Mouse (Mus musculus) ES-Bruce4 (cell line): ENCODE results near the gene Pttg1. TPM values are rescaled to one million over a fixed set of nuclear protein-coding genes. Genes with fewer than 3 reads are reported as not detected.

Experiments used
- H3K27ac ChIP-seq: 2 replicates; pipeline ENCODE4 v1.5.1; 2012; ENCODE audit warnings: low read length, inconsistent platforms; ENCODE audit not compliant: insufficient read depth
- H3K27me3 ChIP-seq: 2 replicates; pipeline ENCODE4 v1.6.1; 2012; ENCODE audit warnings: mild to moderate bottlenecking, low read length, inconsistent platforms; ENCODE audit not compliant: control insufficient read depth, poor library complexity, insufficient read depth, severe bottlenecking
- H3K36me3 ChIP-seq: 2 replicates; pipeline ENCODE4 v1.6.1; 2012; ENCODE audit warnings: inconsistent platforms, mild to moderate bottlenecking, low read length, moderate library complexity; ENCODE audit not compliant: control insufficient read depth, poor library complexity, insufficient read depth, severe bottlenecking
- H3K4me1 ChIP-seq: one replicate; pipeline ENCODE4 v1.8.1; 2011; ENCODE audit warnings: low read length; ENCODE audit not compliant: control insufficient read depth, insufficient read depth
- H3K4me3 ChIP-seq: 2 replicates; pipeline ENCODE4 v1.5.1; 2011; ENCODE audit warnings: low read depth, mild to moderate bottlenecking, low read length
- H3K9ac ChIP-seq: 2 replicates; pipeline ENCODE4 v1.6.1; 2012; ENCODE audit warnings: low read depth, mild to moderate bottlenecking, inconsistent platforms; ENCODE audit not compliant: poor library complexity, severe bottlenecking
- H3K9me3 ChIP-seq: replicated peaks from 2 replicates; pipeline ENCODE4 v1.6.1; 2012; ENCODE audit warnings: mild to moderate bottlenecking, low read length, inconsistent platforms; ENCODE audit not compliant: control insufficient read depth, poor library complexity, insufficient read depth, severe bottlenecking
- CTCF ChIP-seq: IDR thresholded peaks from one replicate; pipeline ENCODE4 v1.8.1; 2011; ENCODE audit warnings: low read depth, low read length
- EP300 ChIP-seq: IDR thresholded peaks from 2 replicates; pipeline ENCODE4 v1.6.1; 2011; ENCODE audit warnings: low read depth, low read length; ENCODE audit not compliant: insufficient read depth
- POLR2A ChIP-seq: IDR thresholded peaks from one replicate; pipeline ENCODE4 v1.8.1; 2011; ENCODE audit warnings: low read length; ENCODE audit not compliant: insufficient read depth
- polyA plus RNA-seq: library from polyadenylated mRNA; stranded (reverse); fragments of >200 nt; gene quantifications from 2 replicates; pipeline ENCODE4 v1.2.4, GENCODE M21; 2011; ENCODE audit warnings: low read depth; ENCODE audit not compliant: missing spikeins, insufficient read depth, insufficient read length

Gene Pttg1
- polyA plus RNA-seq, 1 experiment: 202 TPM

DNA sequence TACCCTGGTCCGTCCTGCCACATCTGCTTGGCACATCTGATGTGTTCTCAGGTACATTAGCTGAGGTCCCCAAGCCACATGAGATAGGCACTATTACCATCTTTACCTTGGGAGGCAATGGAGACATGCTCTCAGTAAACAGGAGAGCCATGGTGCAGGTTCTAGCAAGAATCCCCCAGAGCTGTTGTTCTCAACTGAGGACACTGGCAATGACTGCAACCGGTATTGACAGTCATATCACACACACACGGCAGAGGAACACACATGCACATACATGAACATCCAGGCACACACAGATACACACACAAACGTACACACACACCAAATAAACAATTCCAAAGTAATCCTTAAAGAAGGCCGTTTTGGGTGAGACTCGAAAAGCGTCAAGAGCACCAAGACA lies 45.1 kb downstream of the Pttg1 start:
- H3K27me3 ChIP-seq: peaks cover 2% of the 10 kb centered on the region; the same call in 1 of the 2 replicates
- H3K4me3 ChIP-seq: no peak overlapping the region
- H3K36me3 ChIP-seq: no peaks in the 10 kb centered on the region
- no peaks in the 10 kb centered on the region for H3K9me3 ChIP-seq
- no peak overlapping the region for H3K27ac ChIP-seq
- no peak overlapping the region for H3K9ac ChIP-seq
- TF ChIP-seq EP300: no peak
- TF ChIP-seq POLR2A: no peak
- no peak for TF ChIP-seq CTCF
- H3K4me1 ChIP-seq: no peaks in the 10 kb centered on the region

- Histone ChIP-seq H3K4me3 (no peak overlapping the region), H3K36me3 (no peaks in the 10 kb centered on the region)
Measured at GRCm38 (mm10) chr11:43379911-43380485, 46.1 kb downstream of the Pttg1 start.

GRCm38 (mm10) chr11:43379488-43379887 lies 46.6 kb downstream of the Pttg1 start:
- H3K4me1 ChIP-seq: no peaks in the 10 kb centered on the region
- no peak for TF ChIP-seq POLR2A
- TF ChIP-seq EP300: no peak
- no peak for TF ChIP-seq CTCF

More at GRCm38 (mm10) chr11:43379911-43380485, 46.1 kb downstream of the Pttg1 start:
- H3K27me3 ChIP-seq: peaks cover 2% of the 10 kb centered on the region; the same call in 1 of the 2 replicates
- no peaks in the 10 kb centered on the region for H3K4me1 ChIP-seq
- TF ChIP-seq CTCF (no peak), EP300 (no peak), POLR2A (no peak)
- H3K9ac ChIP-seq: no peak overlapping the region
- H3K27ac ChIP-seq: no peak overlapping the region
- no peaks in the 10 kb centered on the region for H3K9me3 ChIP-seq

GRCm38 (mm10) chr11:43377083-43377850 lies 48.8 kb downstream of the Pttg1 start:
- TF ChIP-seq CTCF (no peak), POLR2A (no peak), EP300 (no peak)
- H3K4me1 ChIP-seq: no peaks in the 10 kb centered on the region

More at GRCm38 (mm10) chr11:43379488-43379887, 46.6 kb downstream of the Pttg1 start:
- Histone ChIP-seq H3K9me3 (no peaks in the 10 kb centered on the region), H3K27ac (no peak overlapping the region), H3K36me3 (no peaks in the 10 kb centered on the region), H3K27me3 (peaks cover 2% of the 10 kb centered on the region; the same call in 1 of the 2 replicates), H3K4me3 (no peak overlapping the region), H3K9ac (no peak overlapping the region)

DNA sequence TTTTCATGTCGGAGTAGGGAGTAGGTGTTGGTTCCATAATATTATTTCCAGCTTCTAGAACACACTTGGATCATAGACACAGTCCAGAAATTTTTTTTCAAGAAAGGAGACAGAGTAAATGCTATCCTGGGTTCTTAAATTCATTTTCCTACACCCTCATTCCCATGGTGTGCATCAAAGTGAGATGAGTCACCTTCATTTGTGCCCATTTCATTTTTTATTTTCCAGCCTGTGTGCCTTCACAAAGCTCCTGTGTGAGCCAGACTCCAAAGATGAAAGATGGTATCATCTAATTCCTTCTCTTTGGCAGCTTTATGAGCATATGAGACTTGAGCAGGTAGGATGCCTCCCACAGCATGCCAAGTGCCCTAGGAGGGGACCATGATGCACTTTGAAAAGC lies 49.5 kb downstream of the Pttg1 start:
- Histone ChIP-seq H3K27me3 (peaks cover 2% of the 10 kb centered on the region; the same call in 1 of the 2 replicates), H3K4me3 (no peak overlapping the region), H3K27ac (no peak overlapping the region), H3K9me3 (no peaks in the 10 kb centered on the region), H3K36me3 (no peaks in the 10 kb centered on the region), H3K4me1 (no peaks in the 10 kb centered on the region), H3K9ac (no peak overlapping the region)
- no peak for TF ChIP-seq POLR2A
- TF ChIP-seq CTCF: no peak
- TF ChIP-seq EP300: no peak

More at GRCm38 (mm10) chr11:43377083-43377850, 48.8 kb downstream of the Pttg1 start:
- H3K9me3 ChIP-seq: no peaks in the 10 kb centered on the region
- peaks cover 2% of the 10 kb centered on the region; the same call in 1 of the 2 replicates for H3K27me3 ChIP-seq
- no peaks in the 10 kb centered on the region for H3K36me3 ChIP-seq
- H3K4me3 ChIP-seq: no peak overlapping the region
- no peak overlapping the region for H3K27ac ChIP-seq
- no peak overlapping the region for H3K9ac ChIP-seq

GRCm38 (mm10) chr11:43374956-43375355 lies 51.1 kb downstream of the Pttg1 start:
- Histone ChIP-seq H3K4me1 (no peaks in the 10 kb centered on the region), H3K9me3 (no peaks in the 10 kb centered on the region), H3K36me3 (no peaks in the 10 kb centered on the region), H3K9ac (no peak overlapping the region), H3K27me3 (no peaks in the 10 kb centered on the region), H3K27ac (no peak overlapping the region), H3K4me3 (no peak overlapping the region)
- TF ChIP-seq POLR2A (no peak), EP300 (no peak), CTCF (no peak)
